Mouse (Mus musculus): ENCODE data around the gene Psmd3.

DNA sequence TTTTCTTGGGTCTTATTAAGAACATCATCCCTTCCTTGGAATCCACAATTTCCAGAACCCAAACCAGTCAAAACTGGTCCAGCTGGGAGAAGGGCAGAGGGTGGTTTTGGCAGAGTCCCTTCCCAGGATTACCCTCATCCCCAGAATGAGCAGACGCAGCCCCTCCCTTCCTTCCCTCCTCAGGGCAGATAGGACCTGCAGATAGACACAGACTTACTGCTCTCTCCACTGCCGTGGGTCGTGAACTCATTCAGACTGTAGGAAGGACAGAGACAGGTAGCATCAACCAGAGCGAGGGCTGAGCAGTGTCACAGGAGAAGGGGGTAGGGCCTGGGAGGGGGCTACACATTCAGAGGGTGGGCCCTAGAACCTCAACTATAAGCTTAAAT lies 28.7 kb downstream of the Psmd3 start:
- TF ChIP-seq GATA1 (IDR thresholded peaks at IDR 0.05; ENCODE audit: borderline replicate concordance, low read length) (no peak), CTCF (IDR thresholded peaks at IDR 0.05; ENCODE audit: low read depth, low read length) (no peak), TAL1 (conservative IDR thresholded peaks at IDR 0.05; ENCODE audit: low read depth, low read length) (no peak), POLR2AphosphoS5 (IDR thresholded peaks at IDR 0.05; ENCODE audit: insufficient replicate concordance, low read depth, low read length) (no peak)
